Mouse (Mus musculus) stomach, postnatal 0 days (tissue): Measurements from ENCODE around the gene Tuba8. TPM values are rescaled to one million over a fixed set of nuclear protein-coding genes. Genes with fewer than 3 reads are reported as not detected.
A peak's percentile ranks its signal among the peaks of the same experiment; 100 is the strongest.

Source experiments
- ATAC-seq: fragments of 200-750 bp; cut with Nextera tagmentation; 2 replicates; pipeline ENCODE4 v1.8.0; 2017; ENCODE audit not compliant: low FRiP score, low TSS enrichment
- DNase-seq: peaks from one replicate; pipeline ENCODE4 v3.0.0-alpha.2; 2016; ENCODE audit warnings: low spot score
- H3K27ac ChIP-seq: fragments of 300-500 bp; sonication (generic); replicated peaks from 2 replicates; pipeline ENCODE4 v1.5.1; 2014; ENCODE audit warnings: mild to moderate bottlenecking, control low read depth
- H3K27me3 ChIP-seq: fragments of 300-500 bp; sonication (generic); 2 replicates; pipeline ENCODE4 v1.6.1; 2014; ENCODE audit warnings: low read length; ENCODE audit not compliant: control insufficient read depth, insufficient read depth
- H3K36me3 ChIP-seq: fragments of 300-500 bp; sonication (generic); 2 replicates; pipeline ENCODE4 v1.6.1; 2014; ENCODE audit warnings: low read length, mixed read lengths; ENCODE audit not compliant: control insufficient read depth, insufficient read depth
- H3K4me1 ChIP-seq: fragments of 300-500 bp; sonication (generic); replicated peaks from 2 replicates; pipeline ENCODE4 v1.6.1; 2014; ENCODE audit warnings: antibody characterized with exemption; ENCODE audit not compliant: control insufficient read depth, insufficient read depth
- H3K4me2 ChIP-seq: fragments of 300-500 bp; sonication (generic); replicated peaks from 2 replicates; pipeline ENCODE4 v1.6.1; 2014; ENCODE audit warnings: low read depth, mild to moderate bottlenecking, control low read depth, moderate library complexity
- H3K4me3 ChIP-seq: fragments of 300-500 bp; sonication (generic); 2 replicates; pipeline ENCODE4 v1.5.1; 2014; ENCODE audit warnings: low read depth, low read length, control low read depth
- H3K9ac ChIP-seq: fragments of 300-500 bp; sonication (generic); 2 replicates; pipeline ENCODE4 v1.6.1; 2014; ENCODE audit warnings: mild to moderate bottlenecking, low read length, control low read depth, mixed read lengths
- H3K9me3 ChIP-seq: fragments of 300-500 bp; sonication (generic); 2 replicates; pipeline ENCODE4 v1.6.1; 2016; ENCODE audit warnings: low read length; ENCODE audit not compliant: control insufficient read depth
- CTCF ChIP-seq: IDR thresholded peaks from 2 replicates; pipeline ENCODE4 v1.5.1; 2016; ENCODE audit warnings: antibody characterized with exemption, low read depth, mild to moderate bottlenecking, moderate library complexity
- EP300 ChIP-seq: optimal IDR thresholded peaks from 2 replicates; pipeline ENCODE3; 2016; ENCODE audit warnings: antibody characterized with exemption
- WGBS: fragments of 180-500 bp; shearing (Covaris S2); extraction: QIAGEN DNeasy Blood & Tissue Kit; methylation state at CpG from one replicate; pipeline ENCODE4 v1.1.7; 2014; 5-methylcytosine and 5-hydroxymethylcytosine counted together
- polyA plus RNA-seq: library from polyadenylated mRNA; unstranded; fragments of >200 nt; fragmentation: Nextera tagmentation; extraction: Ambion mirVana; gene quantifications from 2 replicates; pipeline ENCODE4 v1.2.1, GENCODE M21; 2015

The Tuba8 gene
- polyA plus RNA-seq, 1 experiment from 2014 or later = 0.06 TPM

DNA sequence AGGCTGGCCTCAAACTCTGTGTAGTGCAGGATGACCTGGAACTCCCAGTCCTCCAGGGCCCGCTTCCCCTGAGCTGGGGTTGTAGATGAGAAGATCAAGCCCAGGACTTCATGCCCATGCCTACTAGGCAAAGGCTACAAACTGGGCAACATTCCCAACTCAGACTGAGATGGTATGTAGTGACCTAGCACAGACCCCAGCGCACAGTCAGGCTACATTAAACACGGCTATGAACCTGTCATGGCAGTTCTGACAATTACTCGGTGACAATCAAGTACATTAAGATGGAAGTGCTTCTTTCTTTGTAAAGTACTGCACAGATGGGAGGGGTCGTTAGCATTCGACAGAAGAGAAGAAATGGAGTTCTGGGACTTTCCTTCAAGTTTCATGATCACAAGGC, 35.7 kb upstream of the Tuba8 start:
- 93% methylated on average over 6 of the region's 6 CpGs for WGBS
- Histone ChIP-seq H3K4me3 (no peak overlapping the region), H3K36me3 (no peaks in the 10 kb centered on the region), H3K9me3 (no peaks in the 10 kb centered on the region), H3K27ac (no peak overlapping the region), H3K9ac (no peak overlapping the region), H3K4me1 (no peaks in the 10 kb centered on the region), H3K27me3 (no peaks in the 10 kb centered on the region), H3K4me2 (no peak overlapping the region)
- no peak for ATAC-seq
- TF ChIP-seq EP300 (no peak), CTCF (no peak)
- no peak for DNase-seq

DNA sequence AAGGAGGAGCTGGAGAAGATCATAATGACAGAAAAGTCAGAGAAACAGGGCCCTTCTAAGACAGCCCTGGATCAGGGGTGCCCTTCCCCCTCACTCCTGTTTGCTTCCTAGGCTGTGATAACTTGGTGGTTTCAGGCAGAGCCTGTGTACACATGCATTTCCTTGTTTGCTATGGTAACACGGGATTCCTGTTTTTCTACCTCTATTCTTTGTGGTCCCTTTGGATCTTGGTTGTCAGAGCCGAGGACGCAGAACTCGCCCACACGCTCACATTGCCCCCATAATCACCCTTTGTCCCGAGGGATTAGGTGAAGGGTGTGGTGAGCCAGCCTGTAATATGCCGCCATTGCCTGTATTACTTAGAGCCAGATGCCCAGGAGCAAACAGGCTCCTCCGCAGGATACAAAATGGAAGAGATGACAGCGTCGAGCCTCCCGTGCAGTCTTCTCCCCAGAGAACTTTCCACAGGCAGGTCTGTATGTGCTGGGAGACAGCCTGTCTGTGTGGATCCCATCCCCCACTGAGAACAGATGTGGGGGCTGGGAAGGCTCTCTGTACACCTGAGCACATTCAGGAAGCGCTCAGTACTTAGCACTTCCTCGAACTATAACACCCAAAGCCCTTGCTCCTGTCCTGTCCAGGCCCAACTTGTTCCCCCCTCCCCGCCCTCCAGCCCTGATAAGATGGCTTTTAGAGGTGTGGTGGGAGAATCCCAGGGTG, 34.3 kb upstream of the Tuba8 start:
- TF ChIP-seq CTCF = no peak
- TF ChIP-seq EP300 = no peak
- Histone ChIP-seq H3K4me3 (no peak overlapping the region), H3K4me1 (no peaks in the 10 kb centered on the region), H3K27ac (peak overlapping the region; percentile 86), H3K9me3 (no peaks in the 10 kb centered on the region), H3K36me3 (no peaks in the 10 kb centered on the region), H3K4me2 (peak overlapping the region; percentile 27; the same call in 1 of the 2 replicates), H3K27me3 (no peaks in the 10 kb centered on the region), H3K9ac (no peak overlapping the region)
- DNase-seq (peak; percentile 71), ATAC-seq (peak; percentile 88)
- 38% methylated on average over 14 of the region's 14 CpGs for WGBS

- 52% methylated on average over 4 of the region's 4 CpGs for WGBS
- H3K27ac ChIP-seq = peak overlapping the region; percentile 86
- 0 out of 2 replicates have a peak, but pooled peaks have one; percentile 0 for ATAC-seq
Measured at GRCm38 (mm10) chr6:121176731-121177098, 33.8 kb upstream of the Tuba8 start.

DNA sequence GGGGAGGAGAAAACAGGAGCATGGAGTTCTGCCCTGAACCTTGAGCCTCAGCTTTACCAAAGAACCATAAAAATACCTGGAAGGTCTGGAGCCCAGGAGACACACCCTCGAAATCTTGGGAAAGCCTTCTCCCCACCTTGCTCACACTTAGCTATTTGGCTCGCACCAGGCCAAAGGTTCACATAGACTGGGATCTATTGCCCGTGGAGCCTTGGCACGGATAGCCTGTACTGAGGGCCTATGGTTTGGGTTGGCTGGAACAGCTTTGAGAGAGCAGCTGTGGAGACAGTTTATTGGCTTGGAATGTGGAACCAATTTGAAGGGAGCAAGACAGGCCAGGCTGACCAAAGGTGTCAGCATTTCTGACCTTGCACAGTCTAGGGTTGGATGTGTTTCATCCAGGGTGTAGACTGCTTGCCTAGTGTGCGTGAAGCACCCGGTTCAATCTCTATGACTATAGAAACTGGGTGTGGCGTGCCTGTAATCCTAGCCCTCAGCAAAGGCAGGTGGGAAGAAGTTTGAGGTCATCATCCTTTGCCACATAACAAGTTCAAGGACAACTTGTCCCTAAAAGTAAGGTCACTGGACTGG, 33.3 kb upstream of the Tuba8 start:
- peak; percentile 44 for DNase-seq
- 64% methylated on average over 7 of the region's 7 CpGs for WGBS

More at GRCm38 (mm10) chr6:121176731-121177098, 33.8 kb upstream of the Tuba8 start:
- Histone ChIP-seq H3K9ac (no peak overlapping the region), H3K9me3 (no peaks in the 10 kb centered on the region), H3K27me3 (no peaks in the 10 kb centered on the region), H3K4me3 (no peak overlapping the region), H3K36me3 (no peaks in the 10 kb centered on the region), H3K4me1 (no peaks in the 10 kb centered on the region), H3K4me2 (peak overlapping the region; percentile 27; the same call in 1 of the 2 replicates)
- DNase-seq = no peak
- no peak for TF ChIP-seq CTCF
- TF ChIP-seq EP300 = no peak

DNA sequence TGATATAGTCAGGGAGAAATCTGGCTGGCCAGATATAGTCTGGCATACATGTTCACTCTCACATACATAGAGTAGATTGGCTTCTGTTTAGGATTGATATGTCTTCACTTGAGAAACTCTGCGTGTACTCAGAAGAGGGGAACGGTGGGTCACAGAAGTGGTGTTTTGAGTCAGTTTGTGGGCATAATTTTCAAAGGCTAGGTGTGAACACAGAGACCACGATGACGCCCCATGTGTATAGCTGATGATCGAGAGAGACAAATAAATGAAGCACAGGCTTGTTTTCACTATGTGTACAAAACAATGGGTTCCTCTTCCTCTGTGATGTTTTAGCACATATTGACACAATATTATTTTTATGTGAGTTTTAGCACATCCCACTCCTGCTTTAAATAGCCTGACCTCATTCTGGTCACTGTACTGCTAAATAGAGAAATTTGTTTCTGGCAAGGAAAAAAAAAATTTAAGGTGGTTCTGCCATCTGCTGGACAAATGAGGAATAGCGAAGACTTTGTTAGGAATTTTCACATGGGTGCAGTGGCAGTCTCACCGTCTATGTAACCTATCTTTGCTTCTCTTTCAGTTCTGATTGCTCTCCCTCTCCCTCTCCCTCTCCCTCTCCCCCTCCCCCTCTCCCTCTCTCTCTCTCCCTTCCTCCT, 31.7 kb upstream of the Tuba8 start:
- DNase-seq (peak; percentile 62), ATAC-seq (no peak)
- WGBS = 60% methylated on average over 7 of the region's 7 CpGs
- H3K36me3 ChIP-seq = no peaks in the 10 kb centered on the region
- no peaks in the 10 kb centered on the region for H3K27me3 ChIP-seq
- H3K4me3 ChIP-seq = no peak overlapping the region
- H3K27ac ChIP-seq = no peak overlapping the region
- no peak for TF ChIP-seq EP300
- peak; percentile 83 for TF ChIP-seq CTCF
- H3K9me3 ChIP-seq = no peaks in the 10 kb centered on the region
- no peak overlapping the region for H3K9ac ChIP-seq
- no peaks in the 10 kb centered on the region for H3K4me1 ChIP-seq
- H3K4me2 ChIP-seq = no peak overlapping the region

More for the DNA sequence above, 33.3 kb upstream of the Tuba8 start:
- Histone ChIP-seq H3K4me2 (no peak overlapping the region), H3K36me3 (no peaks in the 10 kb centered on the region), H3K9me3 (no peaks in the 10 kb centered on the region), H3K4me3 (no peak overlapping the region), H3K4me1 (no peaks in the 10 kb centered on the region), H3K9ac (no peak overlapping the region), H3K27me3 (no peaks in the 10 kb centered on the region), H3K27ac (peak overlapping the region; percentile 86)
- no peak for TF ChIP-seq EP300
- TF ChIP-seq CTCF = no peak
- ATAC-seq = peak; percentile 27; the same call in 1 of the 2 replicates
